Mouse (Mus musculus) kidney, embryonic 16.5 days (tissue): ENCODE results near the gene Atp13a2. TPM values are rescaled to one million over a fixed set of nuclear protein-coding genes. Genes with fewer than 3 reads are reported as not detected.

Source experiments
- ATAC-seq: fragments of 200-750 bp; cut with Nextera tagmentation; 2 replicates; pipeline ENCODE4 v1.8.0; 2017; ENCODE audit warnings: moderate TSS enrichment; ENCODE audit not compliant: low FRiP score, low TSS enrichment
- H3K27ac ChIP-seq: fragments of 300-500 bp; sonication (generic); 2 replicates; pipeline ENCODE4 v1.5.1; 2014; ENCODE audit warnings: low read length
- H3K27me3 ChIP-seq: fragments of 300-500 bp; sonication (generic); 2 replicates; pipeline ENCODE4 v1.6.1; 2014; ENCODE audit warnings: low read length, control low read depth, mixed read lengths; ENCODE audit not compliant: insufficient read depth
- H3K36me3 ChIP-seq: fragments of 300-500 bp; sonication (generic); 2 replicates; pipeline ENCODE4 v1.6.1; 2014; ENCODE audit warnings: low read length, control low read depth, mixed read lengths; ENCODE audit not compliant: insufficient read depth
- H3K4me1 ChIP-seq: fragments of 300-500 bp; sonication (generic); 2 replicates; pipeline ENCODE4 v1.6.1; 2014; ENCODE audit warnings: low read length, control low read depth, mixed read lengths; ENCODE audit not compliant: insufficient read depth
- H3K4me2 ChIP-seq: fragments of 300-500 bp; sonication (generic); replicated peaks from 2 replicates; pipeline ENCODE4 v1.6.1; 2014; ENCODE audit warnings: low read depth, low read length
- H3K4me3 ChIP-seq: fragments of 300-500 bp; sonication (generic); 2 replicates; pipeline ENCODE4 v1.5.1; 2014; ENCODE audit warnings: mild to moderate bottlenecking, low read length
- H3K9ac ChIP-seq: fragments of 300-500 bp; sonication (generic); replicated peaks from 2 replicates; pipeline ENCODE4 v1.6.1; 2014; ENCODE audit warnings: low read length
- H3K9me3 ChIP-seq: fragments of 300-500 bp; sonication (generic); 2 replicates; pipeline ENCODE4 v1.6.1; 2016; ENCODE audit warnings: low read length, control low read depth
- WGBS: fragments of 180-500 bp; shearing (Covaris S2); extraction: QIAGEN DNeasy Blood & Tissue Kit; methylation state at CpG from one replicate; pipeline ENCODE4 v1.1.7; 2014; 5-methylcytosine and 5-hydroxymethylcytosine counted together
- polyA plus RNA-seq: library from polyadenylated mRNA; unstranded; fragments of >200 nt; fragmentation: Nextera tagmentation; extraction: Ambion mirVana; gene quantifications from 2 replicates; pipeline ENCODE4 v1.2.1, GENCODE M21; 2015

The Atp13a2 gene
- polyA plus RNA-seq, 1 experiment from 2014 or later = 48.9 TPM

- WGBS = 84% methylated on average over 10 of the region's 10 CpGs
- no peak overlapping the region for H3K9ac ChIP-seq
- H3K4me3 ChIP-seq = no peak overlapping the region
- no peak overlapping the region for H3K4me2 ChIP-seq
- H3K9me3 ChIP-seq = peaks cover 3% of the 10 kb centered on the region; the same call in 1 of the 2 replicates
- H3K27ac ChIP-seq = no peak overlapping the region
- H3K36me3 ChIP-seq = peaks cover 51% of the 10 kb centered on the region
- ATAC-seq = no peak
- H3K4me1 ChIP-seq = peaks cover 7% of the 10 kb centered on the region; the same call in 1 of the 2 replicates
- no peaks in the 10 kb centered on the region for H3K27me3 ChIP-seq
Measured at GRCm38 (mm10) chr4:140977278-140977677, 9.4 kb upstream of the Atp13a2 start.

GRCm38 (mm10) chr4:140977886-140978692 is 8.6 kb upstream of the Atp13a2 start:
- Histone ChIP-seq H3K4me3 (no peak overlapping the region), H3K4me1 (peaks cover 7% of the 10 kb centered on the region; the same call in 1 of the 2 replicates), H3K27me3 (no peaks in the 10 kb centered on the region), H3K36me3 (peaks cover 43% of the 10 kb centered on the region), H3K9me3 (peaks cover 3% of the 10 kb centered on the region; the same call in 1 of the 2 replicates), H3K27ac (no peak overlapping the region), H3K9ac (no peak overlapping the region), H3K4me2 (no peak overlapping the region)
- 87% methylated on average over 14 of the region's 14 CpGs for WGBS
- 0 out of 2 replicates have a peak, but pooled peaks have one; percentile 24 for ATAC-seq

GRCm38 (mm10) chr4:140981605-140982004 is 5.1 kb upstream of the Atp13a2 start:
- ATAC-seq = no peak
- Histone ChIP-seq H3K27ac (no peak overlapping the region), H3K27me3 (no peaks in the 10 kb centered on the region), H3K9me3 (peaks cover 3% of the 10 kb centered on the region; the same call in 1 of the 2 replicates), H3K4me3 (no peak overlapping the region), H3K36me3 (peaks cover 19% of the 10 kb centered on the region), H3K4me2 (no peak overlapping the region), H3K4me1 (0 out of 2 replicates have a peak, but pooled peaks cover 3% of the 10 kb centered on the region), H3K9ac (no peak overlapping the region)
- 96% methylated on average over 2 of the region's 2 CpGs for WGBS

GRCm38 (mm10) chr4:140982808-140983207 is 3.9 kb upstream of the Atp13a2 start:
- H3K27ac ChIP-seq = peak overlapping the region; percentile 21
- no peak overlapping the region for H3K4me2 ChIP-seq
- ATAC-seq = no peak
- H3K9ac ChIP-seq = no peak overlapping the region
- H3K4me3 ChIP-seq = no peak overlapping the region
- WGBS = 34% methylated on average over 4 of the region's 4 CpGs
- H3K4me1 ChIP-seq = peaks cover 9% of the 10 kb centered on the region
- H3K27me3 ChIP-seq = no peaks in the 10 kb centered on the region
- peaks cover 3% of the 10 kb centered on the region; the same call in 1 of the 2 replicates for H3K9me3 ChIP-seq
- H3K36me3 ChIP-seq = peaks cover 10% of the 10 kb centered on the region

GRCm38 (mm10) chr4:140983442-140983841 is 3.2 kb upstream of the Atp13a2 start:
- WGBS = 16% methylated on average over 9 of the region's 9 CpGs
- Histone ChIP-seq H3K36me3 (peaks cover 10% of the 10 kb centered on the region), H3K9ac (0 out of 2 replicates have a peak overlapping the region, but pooled peaks have one; percentile 7), H3K27me3 (no peaks in the 10 kb centered on the region), H3K27ac (peak overlapping the region; percentile 21), H3K9me3 (peaks cover 3% of the 10 kb centered on the region; the same call in 1 of the 2 replicates), H3K4me1 (peaks cover 16% of the 10 kb centered on the region), H3K4me3 (no peak overlapping the region), H3K4me2 (no peak overlapping the region)
- no peak for ATAC-seq

GRCm38 (mm10) chr4:140984544-140984943 is 2.1 kb upstream of the Atp13a2 start:
- peaks cover 26% of the 10 kb centered on the region for H3K4me1 ChIP-seq

GRCm38 (mm10) chr4:140986024-140986710 is 506 bp upstream of the Atp13a2 start:
- WGBS = 28% methylated on average over 14 of the region's 15 CpGs
- no peaks in the 10 kb centered on the region for H3K36me3 ChIP-seq
- H3K4me3 ChIP-seq = peak overlapping the region; percentile 72
- H3K9me3 ChIP-seq = peaks cover 3% of the 10 kb centered on the region; the same call in 1 of the 2 replicates
- no peak overlapping the region for H3K27ac ChIP-seq
- H3K4me1 ChIP-seq = peaks cover 26% of the 10 kb centered on the region
- peak overlapping the region; percentile 58 for H3K4me2 ChIP-seq
- H3K9ac ChIP-seq = peak overlapping the region; percentile 79
- ATAC-seq = no peak
- no peaks in the 10 kb centered on the region for H3K27me3 ChIP-seq

More at GRCm38 (mm10) chr4:140984544-140984943, 2.1 kb upstream of the Atp13a2 start:
- no peak for ATAC-seq
- Histone ChIP-seq H3K9me3 (peaks cover 3% of the 10 kb centered on the region; the same call in 1 of the 2 replicates), H3K36me3 (peaks cover 2% of the 10 kb centered on the region), H3K27me3 (no peaks in the 10 kb centered on the region), H3K4me3 (no peak overlapping the region), H3K27ac (no peak overlapping the region), H3K4me2 (no peak overlapping the region), H3K9ac (no peak overlapping the region)
- 80% methylated on average over 6 of the region's 6 CpGs for WGBS

- Histone ChIP-seq H3K4me2 (peak overlapping the region; percentile 58), H3K36me3 (0 out of 2 replicates have a peak, but pooled peaks cover 4% of the 10 kb centered on the region), H3K27me3 (no peaks in the 10 kb centered on the region), H3K4me1 (peaks cover 26% of the 10 kb centered on the region), H3K9ac (peak overlapping the region; percentile 79), H3K4me3 (peak overlapping the region; percentile 72), H3K27ac (no peak overlapping the region), H3K9me3 (no peaks in the 10 kb centered on the region)
- WGBS = 11% methylated on average over 7 of the region's 7 CpGs
- 0 out of 2 replicates have a peak, but pooled peaks have one; percentile 18 for ATAC-seq
Measured at GRCm38 (mm10) chr4:140987476-140987875, 803 bp downstream of the Atp13a2 start.

- no peaks in the 10 kb centered on the region for H3K27me3 ChIP-seq
- no peak overlapping the region for H3K27ac ChIP-seq
- no peaks in the 10 kb centered on the region for H3K9me3 ChIP-seq
- peaks cover 23% of the 10 kb centered on the region for H3K4me1 ChIP-seq
- H3K4me2 ChIP-seq = no peak overlapping the region
- ATAC-seq = no peak
- no peak overlapping the region for H3K9ac ChIP-seq
- H3K4me3 ChIP-seq = no peak overlapping the region
- peaks cover 4% of the 10 kb centered on the region; the same call in 1 of the 2 replicates for H3K36me3 ChIP-seq
- 41% methylated on average over 7 of the region's 7 CpGs for WGBS
Measured at GRCm38 (mm10) chr4:140988706-140989290, 2.1 kb downstream of the Atp13a2 start.
